Mouse (Mus musculus): ENCODE results near the gene Dlg4. TPM values are rescaled to one million over a fixed set of nuclear protein-coding genes. Genes with fewer than 3 reads are reported as not detected.
A peak's percentile ranks its signal among the peaks of the same experiment; 100 is the strongest.

The Dlg4 gene
- 1 to 10 TPM; 3.9 to 6.3 (median 5.2) TPM for total RNA-seq (2022)

GRCm38 (mm10) chr11:70016669-70017068 lies at the start of gene Dlg4:
Gene Dlg4 (plus strand): TSS chr11:70016942.
- no peak for DNase-seq (ENCODE audit: low spot score)

DNA sequence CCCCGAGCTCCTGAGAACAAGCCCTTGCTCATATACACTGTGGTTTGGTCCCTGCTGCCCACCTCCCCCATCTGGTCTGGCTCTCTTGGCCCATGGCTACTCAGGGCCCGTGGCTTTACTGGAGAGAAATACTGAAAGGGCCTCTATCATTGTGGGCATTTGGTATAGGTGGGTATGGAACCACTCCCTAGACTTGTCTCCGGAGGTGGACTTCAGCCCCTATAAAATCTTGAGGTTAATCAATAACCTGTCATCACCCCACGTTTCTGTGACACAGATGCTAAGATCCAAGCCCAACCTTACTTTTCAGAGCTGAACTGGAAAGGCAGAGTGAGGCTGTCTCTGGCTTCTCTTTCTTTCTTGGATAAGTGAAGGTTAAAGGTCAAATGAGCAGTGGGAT lies 47.9 kb upstream of the Dlg4 start:
- DNase-seq (ENCODE audit: low spot score) = no peak

GRCm38 (mm10) chr11:69970222-69970621 lies 46.5 kb upstream of the Dlg4 start:
- no peak for DNase-seq (ENCODE audit: low spot score)

- no peak for DNase-seq (ENCODE audit: low spot score)
Measured at GRCm38 (mm10) chr11:69970775-69971174, 46.0 kb upstream of the Dlg4 start.

DNA sequence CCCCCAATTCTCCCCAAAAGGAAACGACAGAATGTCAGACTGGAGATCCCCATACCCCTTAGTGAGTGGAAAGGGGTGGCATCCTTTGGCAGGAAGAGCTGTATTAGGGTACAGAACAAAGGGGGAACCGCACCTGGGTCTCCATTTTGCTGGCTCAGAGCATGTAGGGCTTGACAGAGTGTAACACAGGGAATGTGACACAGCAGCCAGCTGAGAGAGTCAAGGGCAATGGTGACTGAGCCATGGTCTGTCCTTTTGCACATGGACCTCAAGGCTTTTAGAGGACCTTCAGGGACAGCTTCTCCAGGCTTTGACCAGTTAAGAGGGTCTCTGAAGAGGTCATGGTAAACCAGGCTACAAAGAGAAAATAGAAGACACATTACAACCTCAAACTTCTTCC lies 41.8 kb upstream of the Dlg4 start:
- DNase-seq (ENCODE audit: low spot score) = no peak

- no peak for DNase-seq (ENCODE audit: low spot score)
Measured at GRCm38 (mm10) chr11:69976271-69976670, 40.5 kb upstream of the Dlg4 start.

DNA sequence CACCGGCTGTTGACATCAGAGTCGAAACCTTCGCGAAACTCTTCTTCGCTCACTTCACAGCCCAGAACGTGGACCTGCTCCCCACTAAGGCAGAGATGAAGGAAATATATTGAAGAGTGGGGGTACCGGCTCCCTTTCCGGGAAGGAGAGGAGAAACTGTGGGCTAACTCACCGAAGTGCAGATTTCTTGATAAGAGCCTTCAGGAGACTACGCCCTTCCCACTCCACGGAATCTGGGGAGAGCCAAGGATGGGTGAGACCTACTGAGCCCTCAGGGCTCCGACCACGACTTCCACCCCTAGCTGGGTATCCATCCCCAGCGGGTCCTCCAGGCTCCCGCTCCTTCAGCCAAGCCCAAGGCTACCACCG lies 36.9 kb upstream of the Dlg4 start:
- DNase-seq (ENCODE audit: low spot score) = no peak

DNA sequence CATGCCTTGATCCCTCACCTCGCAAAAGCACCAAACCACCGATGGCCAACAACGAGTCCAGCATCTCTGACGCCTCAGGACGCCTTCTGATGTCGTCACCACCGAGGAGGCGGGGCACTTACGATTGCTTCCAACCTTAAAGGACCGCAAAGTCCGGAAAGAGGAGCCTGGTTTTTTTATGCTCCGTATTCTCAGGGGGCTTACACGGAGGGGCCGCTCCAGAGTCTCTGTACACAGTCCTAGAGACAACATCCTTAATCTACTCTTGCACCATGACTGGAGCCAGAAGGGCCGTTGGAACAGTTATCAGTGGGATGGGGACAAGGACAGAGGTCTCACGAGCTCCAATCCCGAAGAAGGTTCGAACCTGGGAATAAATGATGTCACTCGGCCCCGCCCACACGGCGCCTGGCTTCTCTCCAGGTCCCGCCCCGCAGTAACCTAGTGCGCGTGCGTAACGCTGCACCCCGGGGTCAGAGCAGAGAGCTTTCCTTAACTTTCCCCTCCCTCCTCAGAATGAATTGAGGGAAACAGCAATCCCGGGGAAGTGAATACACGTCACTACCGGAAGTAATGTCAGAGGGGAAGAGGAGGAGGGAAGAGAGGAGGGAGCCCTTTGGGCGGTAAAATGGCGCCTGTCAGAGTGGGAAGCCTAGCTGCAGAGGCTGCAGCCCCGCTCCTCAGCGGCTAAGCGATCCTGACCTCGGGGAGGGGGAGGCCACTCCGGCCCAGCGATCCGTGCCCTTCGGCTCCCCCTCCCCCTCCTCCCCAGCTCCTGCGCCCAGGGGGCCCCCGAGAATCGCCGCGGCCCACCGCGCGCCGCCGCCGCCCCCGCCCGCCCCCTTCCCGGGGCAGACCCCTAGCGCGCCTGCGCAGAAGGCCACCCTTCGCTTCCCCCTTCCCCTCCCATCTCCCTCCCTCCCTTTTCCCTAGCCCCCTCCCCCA lies 36.3 kb upstream of the Dlg4 start:
- DNase-seq (ENCODE audit: low spot score) = peak; percentile 99

GRCm38 (mm10) chr11:69981141-69981762 lies 35.5 kb upstream of the Dlg4 start, which contains the start of gene Ctdnep1:
Gene Ctdnep1 (plus strand): TSS chr11:69981156.
- DNase-seq (ENCODE audit: low spot score) = no peak

DNA sequence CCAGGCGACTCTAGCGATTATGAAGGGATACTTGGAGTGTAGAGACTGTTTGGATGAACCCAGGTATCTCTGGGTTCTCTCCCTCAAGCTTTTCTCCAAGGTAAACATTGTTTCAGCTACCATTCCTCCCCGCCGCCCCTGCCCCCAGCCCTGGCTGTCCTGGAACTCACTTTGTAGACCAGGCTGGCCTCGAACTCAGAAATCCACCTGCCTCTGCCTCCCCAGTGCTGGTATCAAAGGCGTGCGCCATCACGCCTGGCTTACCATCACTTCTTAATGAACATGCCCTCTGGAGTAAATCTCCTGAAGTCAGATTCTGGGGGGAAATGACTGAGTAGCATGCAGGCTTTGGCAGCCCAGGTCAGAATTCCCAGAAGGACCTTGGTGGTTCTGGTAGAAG lies 34.5 kb upstream of the Dlg4 start, which contains the start of gene Elp5:
Gene Elp5 (minus strand): TSS at position 293 of the 400 bp plus-strand sequence.
- no peak for DNase-seq (ENCODE audit: low spot score)

DNA sequence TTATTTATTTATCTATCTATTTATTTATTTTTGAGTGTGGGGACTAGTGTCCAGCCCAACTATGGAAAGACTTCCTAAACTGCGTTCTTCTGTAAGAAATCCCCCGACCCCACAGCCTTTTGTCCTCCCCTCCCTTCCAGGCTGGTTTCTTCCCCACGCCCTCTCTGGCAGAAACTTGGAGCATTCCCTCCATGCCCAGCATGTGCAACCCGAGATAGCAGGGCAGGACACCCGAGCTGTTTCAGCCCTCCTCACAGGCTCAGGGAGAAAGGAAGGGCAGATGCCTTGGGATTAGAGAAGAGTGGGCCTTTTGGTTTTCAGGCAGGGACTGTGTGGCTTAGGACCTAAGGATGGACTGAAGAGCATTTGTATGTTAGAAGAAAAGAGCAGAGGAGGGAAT lies 33.9 kb upstream of the Dlg4 start:
- peak; percentile 32 for DNase-seq (ENCODE audit: low spot score)

DNA sequence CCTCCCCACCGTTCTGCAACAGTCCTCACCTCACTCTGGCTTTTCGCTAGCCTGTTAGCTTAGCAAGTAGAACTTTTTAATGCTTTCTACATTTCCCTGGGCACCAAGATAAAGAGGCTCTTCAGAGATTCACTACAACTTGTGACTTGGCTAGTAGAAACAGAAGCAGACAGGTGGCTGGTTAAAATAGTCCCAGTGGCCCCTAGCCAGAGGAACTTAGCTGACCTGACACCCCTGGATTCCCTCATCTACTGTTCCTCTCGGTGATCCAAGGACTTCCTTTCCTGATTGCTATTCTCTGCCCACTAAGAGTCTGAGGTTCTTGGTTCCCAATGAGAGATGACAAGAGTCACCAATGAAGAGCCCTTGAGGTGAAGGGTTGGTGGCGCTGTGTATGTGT lies 33.4 kb upstream of the Dlg4 start:
- DNase-seq (ENCODE audit: low spot score) = peak; percentile 46

GRCm38 (mm10) chr11:69984431-69984830 lies 32.3 kb upstream of the Dlg4 start:
- DNase-seq (ENCODE audit: low spot score) = no peak

DNA sequence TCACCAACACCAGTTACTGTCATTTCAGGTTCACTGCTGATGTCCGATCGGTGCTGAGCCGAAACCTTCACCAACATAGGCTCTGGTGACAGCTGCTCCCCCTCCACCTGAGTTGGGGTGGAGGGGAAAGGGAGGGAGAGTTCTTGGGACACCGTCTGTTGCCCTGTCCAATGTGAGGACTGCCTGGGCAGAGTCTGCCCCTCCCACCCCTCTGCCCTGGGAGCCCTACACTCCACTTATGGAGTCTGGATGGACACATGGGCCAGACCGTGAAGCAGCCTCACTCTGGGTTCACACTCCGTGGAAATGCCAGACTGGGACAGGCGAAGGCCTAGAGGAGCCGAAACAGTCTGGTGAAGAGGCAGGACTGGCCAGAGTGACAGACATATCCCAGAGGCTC lies 26.8 kb upstream of the Dlg4 start:
- no peak for DNase-seq (ENCODE audit: low spot score)

- DNase-seq (ENCODE audit: low spot score) = peak; percentile 98
Measured at GRCm38 (mm10) chr11:69990850-69991691, 25.7 kb upstream of the Dlg4 start, which contains the start of gene Gabarap. Gene Gabarap (plus strand): TSS chr11:69991143.

GRCm38 (mm10) chr11:69991711-69992110 lies 25.0 kb upstream of the Dlg4 start:
- no peak for DNase-seq (ENCODE audit: low spot score)

DNA sequence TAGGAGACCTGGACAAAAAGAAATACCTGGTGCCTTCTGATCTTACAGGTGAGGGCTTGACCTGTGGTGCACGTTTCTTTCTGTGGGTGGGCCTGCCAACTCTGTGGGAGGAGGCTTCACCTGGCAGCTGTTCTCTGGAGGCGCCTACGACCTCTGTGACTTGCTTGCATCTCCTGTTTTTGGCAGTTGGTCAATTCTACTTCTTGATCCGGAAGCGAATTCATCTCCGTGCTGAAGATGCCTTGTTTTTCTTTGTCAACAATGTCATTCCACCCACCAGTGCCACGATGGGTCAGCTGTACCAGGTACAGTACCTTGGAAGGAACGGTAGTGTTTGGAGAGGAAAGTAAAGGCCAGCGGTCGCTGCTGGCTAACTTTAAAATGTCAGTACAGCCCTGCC lies 24.3 kb upstream of the Dlg4 start:
- no peak for DNase-seq (ENCODE audit: low spot score)

- DNase-seq (ENCODE audit: low spot score) = no peak
Measured at GRCm38 (mm10) chr11:69992932-69993331, 23.8 kb upstream of the Dlg4 start.

DNA sequence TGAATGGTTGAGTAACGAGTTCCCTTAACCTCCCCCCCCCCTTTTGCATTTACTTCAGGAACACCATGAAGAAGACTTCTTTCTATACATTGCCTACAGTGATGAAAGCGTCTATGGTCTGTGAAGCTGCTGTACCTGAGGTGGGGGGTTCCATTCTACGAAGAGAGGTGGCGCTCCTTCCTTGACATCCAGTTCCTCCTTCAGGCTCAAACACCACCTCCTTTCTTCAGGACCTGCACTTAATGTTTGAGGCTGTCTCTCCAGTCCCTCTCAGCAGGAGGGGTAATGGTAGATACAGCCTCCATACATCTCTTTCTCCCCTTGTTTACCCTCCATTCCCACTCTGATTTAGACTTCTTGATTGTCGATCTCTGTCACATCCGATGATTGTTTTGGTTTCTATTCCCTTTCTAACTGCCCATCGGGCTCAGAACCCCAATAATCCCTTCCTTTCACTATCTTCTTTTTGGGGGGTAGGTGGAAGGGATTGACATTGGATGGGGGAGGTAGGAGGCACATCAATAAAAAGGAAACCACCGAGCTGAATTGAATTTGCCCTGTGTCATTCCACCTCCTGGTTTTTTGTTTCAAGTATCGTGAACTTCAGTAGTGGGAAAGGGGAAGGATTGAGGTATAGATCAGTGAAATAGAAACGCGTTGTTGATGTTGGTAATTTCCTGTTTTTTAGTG lies 22.2 kb upstream of the Dlg4 start:
- DNase-seq (ENCODE audit: low spot score) = no peak

DNA sequence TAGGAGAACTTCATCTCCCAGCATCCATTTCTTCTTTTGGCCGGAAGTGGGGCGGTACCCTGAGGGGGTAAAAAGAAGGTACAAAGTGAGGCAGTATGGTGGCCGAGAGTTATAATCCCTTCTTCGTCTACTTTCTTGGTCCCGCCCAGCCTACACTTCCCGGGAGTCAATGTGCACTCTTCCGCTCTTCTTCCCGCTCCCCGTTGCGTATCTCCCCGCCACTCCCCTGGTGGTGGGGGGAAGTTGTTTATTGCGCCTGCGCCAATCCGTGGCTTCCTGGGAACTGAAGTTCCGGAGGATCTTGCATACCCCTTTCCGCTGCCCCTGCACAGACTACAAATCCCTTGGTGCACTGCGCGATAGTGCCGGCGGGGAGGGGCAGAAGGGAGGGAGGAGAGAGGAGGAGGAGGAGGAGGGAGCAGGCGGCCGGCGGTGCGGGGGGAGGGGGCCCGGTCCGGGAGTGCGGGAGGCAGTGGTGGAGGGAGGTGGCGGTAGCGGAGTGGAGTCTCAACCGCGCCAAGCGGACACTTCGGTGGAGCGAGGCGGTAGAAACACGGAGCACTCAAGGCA lies 21.3 kb upstream of the Dlg4 start, which contains the start of gene Phf23:
Gene Phf23 (plus strand): TSS at position 387 of the 570 bp plus-strand sequence.
- peak; percentile 99 for DNase-seq (ENCODE audit: low spot score)
